Mouse (Mus musculus): ENCODE results near the gene Cers6. TPM values are rescaled to one million over a fixed set of nuclear protein-coding genes. Genes with fewer than 3 reads are reported as not detected.

Cers6 gene
- polyA plus RNA-seq, 1 experiment from 2014 or later: 8.2 TPM

DNA sequence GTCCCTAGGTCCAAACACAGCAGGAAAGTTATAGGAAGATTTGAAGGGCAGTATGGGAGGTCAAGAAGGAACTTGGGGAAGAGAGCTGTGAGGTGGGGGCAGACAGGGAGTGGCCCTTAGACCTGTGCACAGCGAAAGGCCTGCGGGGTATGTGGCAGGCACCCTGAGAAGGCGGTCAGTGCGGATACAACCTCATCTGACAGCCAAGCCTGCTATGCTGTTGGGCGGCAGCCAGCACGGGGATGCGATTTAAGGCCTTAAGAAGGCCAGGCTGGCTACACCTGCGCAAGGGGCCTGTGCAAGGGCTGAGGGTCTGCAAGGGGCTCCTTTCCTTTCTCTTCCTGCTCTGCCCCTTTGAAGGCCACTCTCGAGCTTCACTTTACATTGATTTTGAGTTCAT, 63.1 kb downstream of the Cers6 start:
- WGBS (ENCODE audit: insufficient replicate concordance): 90% methylated on average over 9 of the region's 9 CpGs
- DNase-seq: no peak
- no peak overlapping the region for H3K4me2 ChIP-seq (ENCODE audit: low read depth, low read length)

DNA sequence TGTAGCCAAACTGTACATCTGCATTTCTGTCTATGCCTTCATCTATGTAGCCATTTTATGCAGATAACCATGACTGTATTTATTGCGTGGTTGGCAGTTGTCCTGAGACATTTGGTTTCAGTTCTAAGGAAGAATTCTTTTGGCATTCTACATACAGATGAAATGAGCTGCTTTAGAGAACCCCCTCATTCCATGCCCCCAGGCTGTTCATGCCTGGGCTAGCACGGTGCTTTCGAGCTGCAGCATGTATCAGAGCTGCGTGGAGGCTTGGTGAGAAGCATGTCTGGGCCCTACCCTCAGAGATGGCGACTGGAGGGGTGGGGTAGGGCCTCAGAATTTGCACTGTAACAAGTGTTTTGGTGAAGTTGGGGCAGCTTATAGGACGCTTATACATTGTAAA, 64.3 kb downstream of the Cers6 start:
- 80% methylated on average over 6 of the region's 6 CpGs for WGBS (ENCODE audit: insufficient replicate concordance)
- Histone ChIP-seq H3K4me3 (ENCODE audit: low read depth, low read length) (no peak overlapping the region), H3K36me3 (replicated peaks; ENCODE audit: insufficient read depth, low read length) (no peaks in the 10 kb centered on the region), H3K4me2 (ENCODE audit: low read depth, low read length) (no peak overlapping the region), H3K9ac (replicated peaks) (no peak overlapping the region), H3K27ac (ENCODE audit: low read depth) (no peak overlapping the region), H3K4me1 (ENCODE audit: insufficient read depth) (peaks cover 3% of the 10 kb centered on the region), H3K9me3 (ENCODE audit: low read length) (no peaks in the 10 kb centered on the region), H3K27me3 (ENCODE audit: insufficient read depth, low read length) (no peaks in the 10 kb centered on the region)
- TF ChIP-seq EP300 (IDR thresholded peaks at IDR 0.05; ENCODE audit: low read depth) (no peak), CTCF (IDR thresholded peaks at IDR 0.05; ENCODE audit: low read depth) (no peak)
- ATAC-seq (no peak), DNase-seq (no peak)

More for the DNA sequence above, 63.1 kb downstream of the Cers6 start:
- H3K9ac ChIP-seq (replicated peaks): no peak overlapping the region
- H3K36me3 ChIP-seq (replicated peaks; ENCODE audit: insufficient read depth, low read length): no peaks in the 10 kb centered on the region
- H3K4me1 ChIP-seq (ENCODE audit: insufficient read depth): no peaks in the 10 kb centered on the region
- no peak overlapping the region for H3K27ac ChIP-seq (ENCODE audit: low read depth)
- no peak overlapping the region for H3K4me3 ChIP-seq (ENCODE audit: low read depth, low read length)
- ATAC-seq: no peak
- H3K27me3 ChIP-seq (ENCODE audit: insufficient read depth, low read length): no peaks in the 10 kb centered on the region
- TF ChIP-seq CTCF (IDR thresholded peaks at IDR 0.05; ENCODE audit: low read depth) (no peak), EP300 (IDR thresholded peaks at IDR 0.05; ENCODE audit: low read depth) (no peak)
- H3K9me3 ChIP-seq (ENCODE audit: low read length): no peaks in the 10 kb centered on the region

DNA sequence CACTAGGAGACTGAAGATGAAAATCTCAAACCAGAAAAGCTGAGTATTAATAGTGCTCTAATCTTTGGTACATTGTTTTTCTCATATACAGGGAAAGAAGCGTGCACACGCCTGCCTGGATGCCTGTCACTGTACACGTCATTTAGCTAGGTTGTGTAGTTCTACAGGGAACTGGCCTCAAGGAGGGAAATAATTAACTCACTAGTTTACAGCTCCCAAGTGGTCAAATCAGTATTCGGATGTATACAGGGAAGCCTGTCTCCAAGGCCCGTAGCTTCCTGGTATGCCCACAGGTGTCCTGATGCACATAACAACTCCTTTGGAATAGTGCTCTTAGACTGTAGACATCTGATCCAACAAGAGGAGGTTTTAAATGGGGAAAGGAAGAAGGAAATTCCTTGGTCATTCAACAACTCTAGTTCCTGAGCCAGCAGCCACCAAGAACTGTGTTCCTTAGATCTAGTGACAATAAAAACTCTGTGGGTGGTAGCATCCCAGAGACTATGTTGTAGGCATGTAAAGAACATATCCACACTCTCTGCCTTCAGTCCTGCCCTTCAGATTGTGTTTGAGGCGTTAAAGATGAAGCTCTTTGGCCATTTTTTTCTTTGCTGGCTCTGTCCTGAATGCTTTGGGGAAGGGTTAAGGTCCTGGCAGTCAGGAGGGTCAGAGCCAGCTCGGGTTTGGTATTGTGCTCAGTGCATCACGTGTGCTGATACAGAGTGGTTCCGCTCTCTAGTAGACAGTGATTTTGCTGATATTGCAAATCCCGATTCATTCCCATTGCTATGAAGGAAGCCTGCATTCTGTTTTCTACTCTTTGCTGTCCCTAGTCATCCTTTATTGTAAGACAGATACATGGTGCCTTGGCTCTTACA, 65.9 kb downstream of the Cers6 start:
- WGBS (ENCODE audit: insufficient replicate concordance): 73% methylated on average over 10 of the region's 10 CpGs
- Histone ChIP-seq H3K27me3 (ENCODE audit: insufficient read depth, low read length) (no peaks in the 10 kb centered on the region), H3K9me3 (ENCODE audit: low read length) (no peaks in the 10 kb centered on the region), H3K4me2 (ENCODE audit: low read depth, low read length) (no peak overlapping the region), H3K36me3 (replicated peaks; ENCODE audit: insufficient read depth, low read length) (no peaks in the 10 kb centered on the region), H3K9ac (replicated peaks) (no peak overlapping the region), H3K4me3 (ENCODE audit: low read depth, low read length) (no peak overlapping the region), H3K4me1 (ENCODE audit: insufficient read depth) (peaks cover 9% of the 10 kb centered on the region), H3K27ac (ENCODE audit: low read depth) (no peak overlapping the region)
- DNase-seq: no peak
- ATAC-seq: peak; percentile 44
- TF ChIP-seq CTCF (IDR thresholded peaks at IDR 0.05; ENCODE audit: low read depth) (no peak), EP300 (IDR thresholded peaks at IDR 0.05; ENCODE audit: low read depth) (no peak)

DNA sequence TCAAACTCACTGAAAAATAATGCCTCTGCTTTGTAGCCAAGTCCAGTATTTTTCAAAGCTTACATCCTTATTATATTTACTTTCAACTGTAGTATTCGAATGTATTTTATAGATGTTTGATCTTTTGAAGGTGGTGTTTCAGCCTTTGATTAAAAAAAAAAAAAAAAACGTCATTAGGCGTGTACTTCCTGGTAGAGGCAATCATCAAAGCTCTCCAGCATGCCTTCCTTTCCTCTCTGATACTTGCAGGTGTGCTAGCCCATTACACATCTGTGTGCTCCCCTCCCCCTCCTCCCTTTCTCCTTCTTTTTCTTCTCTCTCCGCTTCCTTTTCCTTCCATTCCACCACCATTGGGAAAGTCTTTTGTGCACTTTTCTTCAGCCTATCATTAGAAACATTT, 71.0 kb downstream of the Cers6 start:
- Histone ChIP-seq H3K27me3 (ENCODE audit: insufficient read depth, low read length) (no peaks in the 10 kb centered on the region), H3K27ac (ENCODE audit: low read depth) (peak overlapping the region; percentile 41; the same call in 1 of the 2 replicates), H3K4me1 (ENCODE audit: insufficient read depth) (peaks cover 29% of the 10 kb centered on the region), H3K4me2 (ENCODE audit: low read depth, low read length) (no peak overlapping the region), H3K9me3 (ENCODE audit: low read length) (no peaks in the 10 kb centered on the region), H3K9ac (replicated peaks) (no peak overlapping the region), H3K4me3 (ENCODE audit: low read depth, low read length) (no peak overlapping the region), H3K36me3 (replicated peaks; ENCODE audit: insufficient read depth, low read length) (no peaks in the 10 kb centered on the region)
- DNase-seq (no peak), ATAC-seq (no peak)
- no peak for TF ChIP-seq EP300 (IDR thresholded peaks at IDR 0.05; ENCODE audit: low read depth)
- no peak for TF ChIP-seq CTCF (IDR thresholded peaks at IDR 0.05; ENCODE audit: low read depth)
- WGBS (ENCODE audit: insufficient replicate concordance): 62% methylated on average over 4 of the region's 4 CpGs

DNA sequence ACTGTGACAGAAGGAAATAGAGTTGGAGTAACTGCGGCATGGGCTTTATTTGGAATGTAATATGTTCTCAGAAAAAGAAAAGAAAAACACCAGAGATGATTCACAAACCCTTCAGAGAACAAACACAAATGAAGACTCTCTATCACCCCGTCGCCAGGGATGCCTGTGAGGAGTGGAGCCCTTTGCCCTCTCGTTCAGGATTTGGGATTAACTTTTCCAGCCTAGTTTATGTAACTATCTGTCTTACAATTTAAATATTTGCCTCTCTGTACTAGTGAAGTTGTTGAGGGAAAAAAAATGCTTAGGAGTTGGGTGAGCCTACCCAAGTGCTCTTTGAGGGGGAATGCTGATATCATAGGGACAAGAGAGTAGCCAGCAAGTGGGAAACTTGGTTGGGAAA, 71.4 kb downstream of the Cers6 start:
- WGBS (ENCODE audit: insufficient replicate concordance): 56% methylated on average over 4 of the region's 4 CpGs
- DNase-seq (no peak), ATAC-seq (no peak)
- Histone ChIP-seq H3K9me3 (ENCODE audit: low read length) (no peaks in the 10 kb centered on the region), H3K27me3 (ENCODE audit: insufficient read depth, low read length) (no peaks in the 10 kb centered on the region), H3K4me1 (ENCODE audit: insufficient read depth) (peaks cover 29% of the 10 kb centered on the region), H3K4me3 (ENCODE audit: low read depth, low read length) (no peak overlapping the region), H3K4me2 (ENCODE audit: low read depth, low read length) (no peak overlapping the region), H3K27ac (ENCODE audit: low read depth) (peak overlapping the region; percentile 41), H3K36me3 (replicated peaks; ENCODE audit: insufficient read depth, low read length) (0 out of 2 replicates have a peak, but pooled peaks cover 4% of the 10 kb centered on the region), H3K9ac (replicated peaks) (no peak overlapping the region)
- TF ChIP-seq EP300 (IDR thresholded peaks at IDR 0.05; ENCODE audit: low read depth) (no peak), CTCF (IDR thresholded peaks at IDR 0.05; ENCODE audit: low read depth) (no peak)

DNA sequence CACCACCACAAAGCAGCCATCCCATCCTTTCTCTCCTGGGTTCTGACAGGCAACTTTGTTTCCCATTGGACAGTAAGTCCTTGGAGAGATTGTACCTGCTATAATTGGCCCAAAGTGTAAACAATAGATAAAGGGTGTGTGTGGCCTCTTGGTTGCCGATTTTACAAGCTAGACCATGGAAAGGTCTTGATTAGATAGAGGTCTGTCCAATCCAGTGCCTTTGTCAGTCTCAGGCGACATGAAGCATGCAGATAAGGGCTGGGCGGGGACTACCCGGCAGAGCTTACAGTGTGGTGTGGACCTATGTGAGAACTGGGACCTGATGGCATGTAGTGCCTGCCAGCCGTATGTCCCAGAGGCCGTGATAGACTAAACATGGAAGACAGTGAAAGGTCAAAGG, 73.4 kb downstream of the Cers6 start:
- no peak overlapping the region; the same call in 1 of the 2 replicates for H3K9ac ChIP-seq (replicated peaks)
- H3K27ac ChIP-seq (ENCODE audit: low read depth): peak overlapping the region; percentile 89
- TF ChIP-seq CTCF (IDR thresholded peaks at IDR 0.05; ENCODE audit: low read depth) (no peak), EP300 (IDR thresholded peaks at IDR 0.05; ENCODE audit: low read depth) (peak; percentile 85)
- 32% methylated on average over 6 of the region's 6 CpGs for WGBS (ENCODE audit: insufficient replicate concordance)
- H3K9me3 ChIP-seq (ENCODE audit: low read length): no peaks in the 10 kb centered on the region
- ATAC-seq (peak; percentile 75), DNase-seq (peak; percentile 42)
- peaks cover 29% of the 10 kb centered on the region for H3K4me1 ChIP-seq (ENCODE audit: insufficient read depth)
- no peak overlapping the region for H3K4me3 ChIP-seq (ENCODE audit: low read depth, low read length)
- 0 out of 2 replicates have a peak overlapping the region, but pooled peaks have one; percentile 30 for H3K4me2 ChIP-seq (ENCODE audit: low read depth, low read length)
- H3K27me3 ChIP-seq (ENCODE audit: insufficient read depth, low read length): no peaks in the 10 kb centered on the region
- H3K36me3 ChIP-seq (replicated peaks; ENCODE audit: insufficient read depth, low read length): peaks cover 4% of the 10 kb centered on the region; the same call in 1 of the 2 replicates
